Mouse (Mus musculus): ENCODE data around the gene Inpp5a.

DNA sequence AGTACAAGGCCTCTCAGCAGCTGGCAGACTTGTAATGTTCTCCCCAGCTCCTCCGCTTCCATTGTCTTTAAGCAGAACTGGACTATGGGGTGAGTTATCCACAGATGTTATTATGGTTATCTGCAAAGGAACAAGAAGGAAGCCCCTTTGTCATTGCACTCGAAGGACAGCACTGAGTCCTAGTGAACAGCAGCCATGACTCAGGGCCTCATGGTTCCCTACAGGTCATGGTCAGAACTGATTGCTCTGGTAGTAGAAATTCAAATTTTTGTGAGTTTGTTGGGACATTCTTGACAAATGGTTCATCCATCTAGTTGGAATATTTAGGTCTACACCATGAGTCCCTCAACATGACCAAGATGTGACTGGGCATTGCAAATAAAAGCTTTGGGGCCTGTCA lies 81.6 kb downstream of the Inpp5a start:
- TF ChIP-seq CTCF (conservative IDR thresholded peaks at IDR 0.05; ENCODE audit: insufficient read depth, insufficient read length, low read depth, low read length) (no peak), POLR2A (IDR thresholded peaks at IDR 0.05; ENCODE audit: low read depth, low read length) (no peak)
